Mouse (Mus musculus) activated CD4-positive, CD25-positive, alpha-beta regulatory T cell, adult 4 months (primary cell): ENCODE measurements around the gene Rpusd2. TPM values are rescaled to one million over a fixed set of nuclear protein-coding genes. Genes with fewer than 3 reads are reported as not detected.
"Not testable (repeated sequence)": the region's sequence is repeated elsewhere in the genome, so short reads cannot be mapped to it uniquely, and the experiment has no call there.

Experiments
- ATAC-seq: one replicate; pipeline ENCODE4 v1.8.0; 2017
- polyA plus RNA-seq, 2 experiments: library from polyadenylated mRNA; unstranded; fragments of 100-300 nt; shearing (Covaris generic); gene quantifications; one replicate each; pipeline ENCODE4 v1.2.1; 2017

Gene Rpusd2
- 1 to 10 TPM; 2.3 to 2.4 TPM for polyA plus RNA-seq

DNA sequence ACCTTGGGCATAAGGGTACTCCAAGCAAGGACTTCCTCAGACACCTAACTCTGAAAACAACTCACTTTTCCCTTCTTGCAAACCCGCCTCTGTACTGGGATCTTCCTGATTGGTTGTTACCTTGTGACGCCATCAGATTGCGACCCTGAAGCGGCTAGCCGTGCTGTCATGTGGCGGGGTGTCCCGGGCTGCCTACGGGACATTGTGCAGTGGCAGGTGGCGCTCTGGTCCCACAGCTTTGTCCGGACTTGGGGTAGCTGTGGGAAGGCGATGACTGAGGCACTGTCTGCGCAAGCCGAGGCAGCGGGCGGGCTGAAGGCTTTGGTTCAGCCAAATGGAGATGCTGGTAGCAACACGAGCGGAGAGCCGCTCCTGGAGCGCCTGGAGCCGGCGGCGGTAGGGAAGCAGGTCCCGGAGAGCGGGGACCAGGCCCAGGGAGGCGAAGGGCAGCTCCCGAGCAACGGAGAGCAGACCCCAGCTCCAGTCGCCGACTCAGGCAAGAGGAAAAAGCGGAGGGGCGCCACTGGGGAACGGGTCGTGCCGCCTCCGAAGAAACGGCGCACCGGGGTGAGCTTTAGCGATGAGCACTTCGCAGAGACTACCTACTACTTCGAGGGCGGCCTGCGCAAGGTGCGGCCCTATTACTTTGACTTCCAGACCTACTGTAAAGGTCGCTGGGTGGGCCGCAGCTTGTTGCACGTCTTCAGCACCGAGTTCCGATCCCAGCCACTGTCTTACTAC is at the start of gene Rpusd2:
TSS of gene Rpusd2 (plus strand) at position 135 of the 741 bp plus-strand sequence.
- peak; percentile 99 for ATAC-seq

GRCm38 (mm10) chr2:118995490-118995889 is 39.1 kb upstream of the Rpusd2 start:
- no peak for ATAC-seq

DNA sequence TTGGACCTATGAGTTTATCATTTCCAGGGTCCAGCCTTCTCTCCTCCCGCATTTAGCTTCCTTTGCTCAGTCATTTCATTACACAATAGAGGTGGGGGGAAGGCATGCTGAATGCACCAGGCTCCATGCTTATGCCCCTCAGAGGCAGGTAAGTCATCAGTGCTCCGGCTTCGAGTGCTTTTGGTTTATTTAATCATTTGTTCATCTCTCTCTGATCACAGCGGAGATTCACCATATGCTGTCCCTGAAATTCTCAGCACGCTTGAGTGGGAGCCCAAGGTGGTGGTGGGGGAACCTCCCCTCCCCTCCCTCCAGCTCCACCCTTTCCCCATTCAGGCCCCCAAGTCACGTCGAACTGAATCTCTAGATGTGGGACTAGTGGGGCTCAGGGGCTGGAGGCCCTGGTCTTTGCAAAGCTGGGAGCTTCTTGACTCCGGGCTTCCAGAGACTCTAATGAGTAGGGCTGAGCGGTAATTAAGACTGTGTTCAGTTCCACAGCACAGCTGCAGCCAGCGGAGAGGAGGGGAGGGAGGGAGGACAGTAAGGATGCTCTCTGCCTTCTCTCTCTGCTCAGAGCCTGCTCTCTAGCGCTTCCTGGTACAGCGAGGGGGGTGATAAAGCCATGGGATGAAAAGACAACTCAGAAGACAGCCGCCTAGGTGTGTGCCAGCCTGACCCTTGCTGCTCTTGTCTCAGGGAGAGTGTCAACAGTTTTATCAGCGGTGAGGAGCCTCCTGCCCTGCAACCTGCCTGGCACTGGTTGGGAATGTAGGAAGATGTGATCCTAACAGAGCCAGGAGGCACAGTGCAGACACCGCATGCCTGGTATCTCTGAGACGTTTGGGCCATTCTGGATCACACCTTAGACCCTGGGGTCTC is 38.4 kb upstream of the Rpusd2 start:
- ATAC-seq = no peak

DNA sequence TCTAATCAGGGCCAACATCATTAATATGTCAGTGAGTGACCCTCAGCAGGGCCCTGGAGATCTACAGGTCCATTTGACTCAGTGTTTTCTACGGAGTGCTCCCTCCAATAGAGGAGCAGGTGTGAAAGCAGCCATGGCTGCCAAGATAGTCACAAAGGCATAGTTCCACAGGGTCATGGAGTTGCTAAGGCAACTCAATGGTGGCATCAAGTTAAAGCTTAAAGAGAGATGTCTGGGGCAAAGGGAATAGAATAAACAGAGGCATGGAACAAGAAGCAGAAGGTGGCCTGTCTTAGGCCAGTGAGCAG is 37.8 kb upstream of the Rpusd2 start:
- no peak for ATAC-seq

DNA sequence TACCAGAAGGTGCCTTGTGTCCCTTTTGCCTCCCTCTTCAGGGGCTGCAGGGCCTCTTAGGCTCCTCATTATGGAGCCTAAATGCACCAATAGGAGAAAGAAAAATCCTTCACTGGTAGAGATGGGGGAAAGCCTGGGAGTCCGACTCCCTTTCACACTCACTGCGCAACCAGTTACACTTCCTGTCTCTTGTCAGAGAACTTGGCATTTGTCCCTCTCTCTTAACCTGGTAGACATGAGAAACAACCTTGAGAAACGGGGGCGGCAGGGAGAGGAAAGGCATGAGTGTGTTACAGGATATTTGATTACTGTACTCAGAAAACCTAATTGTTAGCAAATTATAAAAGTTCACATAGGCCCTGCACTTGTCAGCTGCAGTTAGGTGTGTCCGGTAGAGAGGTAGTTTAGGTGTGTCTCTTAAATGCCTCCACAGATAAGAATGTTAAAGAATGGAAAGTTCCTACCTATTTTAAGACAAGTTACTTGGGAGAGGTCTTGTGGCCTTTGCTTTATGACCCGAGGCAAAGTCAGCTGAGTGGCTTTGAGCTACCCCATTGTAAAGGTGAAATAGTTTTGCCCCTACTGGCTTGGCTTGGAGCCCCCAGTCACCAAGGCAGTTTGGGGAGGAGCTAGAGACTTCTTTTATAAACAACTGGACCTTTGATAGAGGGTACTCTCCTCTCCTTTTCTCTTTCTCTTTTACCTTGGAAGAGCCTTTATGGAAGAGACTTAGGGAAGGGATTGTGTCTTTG is 36.3 kb upstream of the Rpusd2 start:
- ATAC-seq = no peak

DNA sequence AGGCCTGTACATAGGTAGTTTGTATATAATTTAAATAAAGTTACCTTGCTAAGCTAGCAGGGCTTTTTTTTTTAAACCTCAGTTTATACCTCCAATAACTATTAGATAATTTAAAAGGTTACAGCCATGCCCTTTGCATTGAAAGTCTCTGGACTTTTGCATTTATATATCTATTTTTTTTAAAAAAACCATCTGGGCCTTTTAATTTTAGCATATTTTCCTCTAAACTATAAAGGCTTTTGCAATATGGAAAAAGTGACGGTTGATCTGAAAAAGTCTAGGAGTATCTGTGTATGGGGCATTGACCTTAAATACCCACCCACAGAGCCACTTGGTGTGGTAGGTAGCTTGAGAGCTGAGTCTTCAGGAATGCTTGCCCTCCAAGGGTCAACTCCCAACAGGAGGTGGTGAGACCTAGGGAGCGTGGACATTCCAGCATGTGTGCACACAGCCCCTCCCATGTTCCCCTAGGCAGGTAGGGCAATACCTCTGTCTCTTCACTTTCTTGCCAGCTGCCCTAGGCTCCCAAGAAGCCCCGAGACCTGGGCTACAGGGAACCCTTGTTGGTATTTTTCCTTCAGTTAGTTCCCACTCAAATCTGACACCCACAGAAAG is 35.5 kb upstream of the Rpusd2 start:
- no peak for ATAC-seq

DNA sequence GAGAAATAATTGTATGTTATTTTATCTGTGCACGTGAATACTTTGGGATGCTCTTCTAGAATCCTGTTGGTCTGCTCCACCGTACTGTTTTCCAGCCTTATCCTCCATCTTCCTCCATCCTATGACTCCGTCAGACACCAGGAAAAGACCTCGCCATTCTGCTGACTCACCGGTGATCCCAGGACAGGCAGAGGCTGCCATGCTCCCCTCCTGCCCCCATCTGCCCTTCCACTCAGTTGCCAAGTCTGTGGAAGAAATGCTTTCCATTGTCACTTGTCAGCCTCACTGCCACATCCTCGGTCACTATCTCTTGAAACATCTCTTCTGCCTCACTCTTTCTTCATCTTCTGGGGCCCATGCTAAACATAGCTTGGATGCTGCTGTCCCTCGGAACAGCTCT is 27.7 kb upstream of the Rpusd2 start:
- no peak for ATAC-seq

DNA sequence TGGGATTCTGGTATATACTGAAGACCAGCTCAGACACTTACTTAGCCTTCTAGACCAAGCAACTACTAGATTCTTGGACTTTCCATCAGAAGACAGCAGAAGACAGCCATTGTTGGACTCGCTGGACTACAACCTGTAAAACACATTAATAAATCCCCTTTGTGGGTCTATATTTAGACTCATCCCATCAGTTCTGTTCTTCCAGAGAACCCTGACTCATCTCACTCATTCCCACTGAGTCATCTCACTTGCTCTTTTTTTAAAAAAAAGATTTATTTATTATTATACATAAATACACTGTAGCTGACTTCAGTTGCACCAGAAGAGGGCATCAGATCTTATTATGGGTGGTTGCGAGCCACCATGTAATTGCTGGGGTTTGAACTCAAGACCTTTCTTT is 25.2 kb upstream of the Rpusd2 start:
- no peak for ATAC-seq

DNA sequence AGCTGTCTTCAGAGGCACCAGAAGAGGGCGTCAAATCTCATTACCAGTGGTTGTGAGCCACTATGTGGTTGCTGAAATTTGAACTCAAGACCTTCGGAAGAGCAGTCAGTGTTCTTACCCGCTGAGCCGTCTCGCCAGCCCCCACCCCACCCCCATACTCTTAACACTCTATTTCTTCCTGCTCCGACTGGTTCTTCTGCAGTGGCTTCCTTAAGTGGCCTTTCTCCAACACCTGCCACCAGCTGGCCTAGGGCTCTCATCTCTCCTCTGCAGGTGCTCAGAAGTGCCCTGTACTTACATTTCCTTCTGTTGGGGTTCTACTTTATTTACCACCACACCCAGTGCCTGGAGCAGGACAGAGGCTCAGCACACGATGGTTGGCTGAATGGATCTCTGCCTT is 19.6 kb upstream of the Rpusd2 start:
- no peak for ATAC-seq

DNA sequence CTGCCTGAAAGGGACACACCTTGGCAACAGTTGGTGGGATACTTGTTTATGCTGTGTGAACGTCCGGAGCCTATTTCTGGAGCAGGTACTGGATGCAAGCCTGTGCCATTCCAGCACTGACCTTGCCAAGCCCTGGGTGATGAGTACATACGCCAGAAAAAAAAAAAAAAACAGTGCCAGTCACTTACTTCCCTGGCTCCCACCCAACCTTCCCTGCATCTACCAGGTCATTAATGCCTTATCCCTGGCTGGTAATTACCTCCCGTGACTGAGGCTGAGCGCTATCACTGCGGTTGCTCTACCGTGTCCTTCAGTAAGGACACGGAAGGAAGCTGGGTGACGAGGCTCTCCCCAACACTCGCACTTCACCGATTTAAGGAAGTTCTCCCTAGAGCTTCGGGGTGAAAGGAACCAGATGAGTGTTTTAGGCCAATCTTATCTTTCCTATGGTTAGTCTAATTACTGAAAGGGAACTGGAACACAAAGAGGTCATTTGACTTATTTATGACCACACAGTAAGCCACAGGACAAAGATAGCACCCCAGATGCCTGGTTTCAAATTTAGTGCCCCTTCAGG is 18.9 kb upstream of the Rpusd2 start:
- ATAC-seq = no peak

DNA sequence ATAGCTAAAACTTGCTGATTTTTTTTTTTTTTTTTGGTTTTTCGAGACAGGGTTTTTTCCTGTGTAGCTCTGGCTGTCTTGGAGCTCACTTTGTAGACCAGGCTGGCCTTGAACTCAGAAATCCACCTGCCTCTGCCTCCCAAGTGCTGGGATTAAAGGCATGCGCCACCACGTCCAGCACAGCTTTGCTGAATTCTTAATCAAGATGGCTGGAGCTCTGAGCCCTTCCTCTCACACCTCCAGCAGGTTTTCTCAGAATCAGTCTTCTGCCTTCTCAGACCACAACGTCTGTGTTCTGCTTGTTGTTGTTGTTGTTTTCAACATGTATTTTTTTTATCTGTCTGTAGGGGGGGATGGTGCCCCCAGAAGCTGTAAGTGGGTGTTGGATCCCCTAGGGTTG is 18.3 kb upstream of the Rpusd2 start:
- ATAC-seq = not testable (repeated sequence)

DNA sequence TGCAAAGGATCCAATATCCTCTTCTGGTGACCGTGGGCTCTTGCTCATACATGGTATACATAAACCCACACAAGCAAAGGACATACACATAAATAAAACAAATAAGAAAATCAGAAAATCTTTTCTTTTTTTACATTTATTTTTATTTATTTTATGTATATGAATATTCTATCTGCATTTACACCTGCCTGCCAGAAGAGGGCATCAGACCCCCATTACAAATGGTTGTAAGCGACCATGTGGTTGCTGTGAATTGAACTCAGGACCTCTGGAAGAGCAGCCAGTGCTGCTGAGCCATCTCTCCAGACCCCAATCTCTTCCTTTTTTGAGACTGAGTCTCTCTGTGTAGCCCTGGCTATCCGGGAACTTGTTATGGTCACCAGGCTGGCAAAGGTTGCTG is 16.9 kb upstream of the Rpusd2 start:
- no peak for ATAC-seq

GRCm38 (mm10) chr2:119018391-119019122 is 16.0 kb upstream of the Rpusd2 start:
- no peak for ATAC-seq

DNA sequence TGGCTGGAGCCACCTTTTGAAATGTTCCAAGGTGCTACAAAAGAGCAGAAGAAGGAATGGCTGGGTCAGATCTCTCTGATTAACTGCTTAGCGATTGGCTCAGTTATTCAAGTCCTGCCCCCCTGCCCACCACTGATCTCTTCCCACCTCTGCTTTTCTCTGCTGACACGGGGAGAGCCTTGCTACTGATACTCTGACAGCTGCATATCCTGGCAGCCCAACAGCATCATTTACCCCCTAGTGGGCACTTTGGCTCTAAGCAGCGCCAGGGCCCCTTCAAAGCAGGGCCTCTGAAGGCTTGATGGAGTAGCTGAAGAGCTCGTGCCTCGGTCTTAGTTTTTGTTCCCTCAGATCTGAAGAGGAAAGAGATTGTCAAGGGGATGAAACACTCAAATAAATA is 15.5 kb upstream of the Rpusd2 start:
- no peak for ATAC-seq

GRCm38 (mm10) chr2:119019538-119019937 is 15.1 kb upstream of the Rpusd2 start:
- ATAC-seq = no peak

- no peak for ATAC-seq
Measured at GRCm38 (mm10) chr2:119023154-119023660, 11.4 kb upstream of the Rpusd2 start.

GRCm38 (mm10) chr2:119024536-119025238 is 9.9 kb upstream of the Rpusd2 start:
- no peak for ATAC-seq

- no peak for ATAC-seq
Measured at GRCm38 (mm10) chr2:119025239-119025616, 9.4 kb upstream of the Rpusd2 start.

DNA sequence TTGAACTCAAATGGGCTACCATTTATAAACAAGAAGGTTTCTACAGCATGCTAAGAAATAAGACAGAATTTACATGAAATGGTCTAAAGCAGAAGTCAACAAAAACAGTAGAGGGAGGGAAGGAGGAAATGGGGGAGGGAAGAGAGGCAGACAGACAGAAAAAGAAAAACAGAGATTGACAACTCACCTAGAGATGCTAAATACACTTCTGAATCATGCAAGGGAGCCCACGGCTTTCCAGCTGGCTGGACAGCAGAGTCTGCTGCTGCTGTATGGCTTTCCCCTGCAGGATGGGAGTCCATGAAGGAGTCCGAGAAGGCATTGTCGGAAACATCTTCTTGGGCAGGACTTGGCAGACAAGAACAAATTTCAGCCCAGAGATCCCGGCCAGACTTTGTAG is 7.6 kb upstream of the Rpusd2 start:
- no peak for ATAC-seq

DNA sequence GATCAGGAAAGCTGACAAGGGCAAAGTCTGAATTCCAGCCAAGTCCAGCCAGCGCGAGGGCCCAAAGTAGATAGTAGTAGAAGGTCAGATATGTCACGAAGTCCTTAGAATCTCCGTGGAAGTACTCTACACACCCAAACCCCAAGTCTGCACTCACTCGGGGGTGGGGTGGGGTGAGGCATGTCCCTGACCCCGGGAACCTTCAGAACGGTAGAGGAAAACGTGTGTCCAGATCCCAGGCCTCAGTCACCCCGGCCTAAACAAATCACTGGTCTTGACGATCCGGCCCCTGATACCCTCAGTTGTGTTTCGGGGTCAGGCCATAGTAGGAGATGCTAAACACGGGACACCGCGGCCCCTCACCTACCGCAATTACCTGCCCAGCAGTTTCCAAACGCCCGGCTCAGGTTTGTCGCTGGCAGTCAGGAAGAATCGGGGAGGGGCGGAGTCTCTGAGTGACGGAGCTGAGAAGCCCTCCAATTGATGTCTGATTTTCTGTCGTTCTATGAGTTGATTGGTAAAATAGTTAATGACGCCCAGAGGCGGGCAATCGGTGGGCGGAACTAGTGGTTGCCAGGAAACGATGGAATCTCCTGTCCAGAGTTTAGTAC is 5.5 kb upstream of the Rpusd2 start, which contains the start of gene Ccdc32:
TSS of gene Ccdc32 (minus strand) at position 453 of the 611 bp plus-strand sequence.
- peak; percentile 100 for ATAC-seq
